Comparison of ENCODE assay signal across 8 mouse cellular contexts in the genomic region with DNA sequence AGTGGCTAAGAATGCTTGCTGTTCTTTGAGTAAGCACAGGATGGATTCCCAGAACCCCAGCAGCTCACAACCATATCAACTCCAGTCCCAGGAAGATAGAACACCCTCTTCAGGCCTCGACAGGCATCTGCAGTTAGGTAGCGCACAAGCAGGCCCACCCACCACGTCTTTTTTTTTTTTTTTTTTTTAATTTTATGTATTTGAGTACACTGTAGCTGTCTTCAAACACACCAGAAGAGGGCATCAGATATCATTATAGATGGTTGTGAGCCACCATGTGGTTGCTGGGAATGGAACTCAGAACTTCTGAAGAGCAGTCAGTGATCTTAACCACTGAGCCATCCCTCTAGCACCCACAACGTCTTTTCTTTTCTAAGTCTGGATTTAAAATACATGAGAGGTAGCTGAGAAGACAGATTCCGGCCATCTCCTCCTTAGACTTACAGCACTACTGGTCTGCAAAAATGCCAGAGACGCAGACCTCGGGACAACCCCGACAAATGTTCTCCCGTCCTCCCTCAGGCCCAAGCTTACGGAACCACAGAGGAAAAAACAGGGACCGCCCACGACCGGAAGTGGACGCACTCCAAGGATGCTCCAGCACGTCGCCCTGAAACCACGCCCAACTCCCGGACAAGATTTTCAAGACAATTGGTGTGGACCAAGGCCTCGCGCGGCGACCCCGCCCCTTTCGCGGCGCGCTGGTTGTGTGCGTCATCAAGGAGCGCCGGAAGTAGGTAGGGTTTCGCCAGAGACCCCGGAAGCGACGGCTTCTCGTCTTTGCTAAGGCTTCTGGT. TPM values are rescaled to one million over a fixed set of nuclear protein-coding genes. Genes with fewer than 3 reads are reported as not detected.
DNase-seq lines count a peak whose midpoint lies in the region; ATAC-seq and TF ChIP-seq lines count a peak whose summit lies in the region.

A gene (plus strand): TSS at position 714 of the 797 bp plus-strand sequence.

- H3K27ac ChIP-seq in ES-E14 (ENCODE audit: insufficient read depth, low read depth, low read length, poor library complexity, severe bottlenecking) = peak within 1 kb of the TSS; percentile 36; the same call in 1 of the 2 replicates
- peak within 1 kb of the TSS; percentile 49 for H3K27ac ChIP-seq in forebrain, embryonic 15.5 days (replicated peaks)

- no peaks in the 10 kb centered on the region for H3K9me3 ChIP-seq in ES-E14 (ENCODE audit: control insufficient read depth, insufficient read depth, low read depth, low read length)
- no peaks in the 10 kb centered on the region for H3K9me3 ChIP-seq in forebrain, embryonic 15.5 days

- peak; percentile 80; the same call in 1 of the 2 replicates for TF ChIP-seq POLR2A in lung, adult 2 months (IDR thresholded peaks at IDR 0.05; ENCODE audit: borderline replicate concordance, extremely low read depth, low read depth, low read length)

- DNase-seq in ES-E14 (ENCODE audit: low read depth, low spot score) = peak; percentile 99
- DNase-seq in cerebellum, adult 11-12 months = peak; percentile 99
- DNase-seq in heart, postnatal 25 days (ENCODE audit: low spot score) = peak; percentile 98
- peak; percentile 99 to 100 for DNase-seq in layer of hippocampus, adult 18-20 months (ENCODE audit: low spot score in 2 of 2)
- peak; percentile 99 for DNase-seq in lung, adult 2 months
- DNase-seq in thymus, adult 18-20 months = peak; percentile 92 to 95

- in situ Hi-C loops in ES-E14 (cut with MboI; ENCODE audit: low sequenced_read_pairs in 2 of 2, unreplicated experiment in 2 of 2) = loop anchor here in 1 of 2 experiments (25.0 kb wide), 1 partner anchor 203 kb away; a partner anchor contains a TSS

- intact Hi-C loops in heart, postnatal 25 days (cut with DNase I) = loop anchor here (2.0 kb wide), 2 partner anchors 69 to 93 kb away; a partner anchor contains a TSS

- TF ChIP-seq CTCF in lung, adult 2 months (IDR thresholded peaks at IDR 0.05; ENCODE audit: insufficient read depth, low read length) = no peak

- 2% methylated on average over 35 of the region's 35 CpGs for WGBS in forebrain, embryonic 15.5 days
- 2% methylated on average over 35 of the region's 35 CpGs for WGBS in lung, adult 2 months

- peak within 1 kb of the TSS; percentile 61 for H3K4me2 ChIP-seq in forebrain, embryonic 15.5 days (replicated peaks)

- ATAC-seq in forebrain, embryonic 15.5 days (replicated peaks) = peak; percentile 96
- ATAC-seq in neutrophil, adult 5-6 weeks (ENCODE audit: extremely low read depth, insufficient number of reproducible peaks, low FRiP score, poor library complexity, severe bottlenecking) = peak; percentile 81

- no peaks in the 10 kb centered on the region for H3K27me3 ChIP-seq in forebrain, embryonic 15.5 days

- no peaks in the 10 kb centered on the region for H3K36me3 ChIP-seq in ES-E14 (ENCODE audit: control insufficient read depth, insufficient read depth, low read length, poor library complexity, severe bottlenecking)
- no peaks in the 10 kb centered on the region; the same call in 1 of the 2 replicates for H3K36me3 ChIP-seq in forebrain, embryonic 15.5 days

- peak within 1 kb of the TSS; percentile 97 to 99 for H3K4me3 ChIP-seq in ES-E14 (ENCODE audit: insufficient read depth in 1 of 2, low read depth in 1 of 2, low read length in 2 of 2, poor library complexity in 1 of 2, severe bottlenecking in 1 of 2)
- H3K4me3 ChIP-seq in forebrain, embryonic 15.5 days = peak within 1 kb of the TSS; percentile 60
- peak within 1 kb of the TSS; percentile 86 for H3K4me3 ChIP-seq in lung, adult 2 months (replicated peaks; ENCODE audit: extremely low read depth, low read depth, low read length)

- H3K4me1 ChIP-seq in ES-E14 (ENCODE audit: control insufficient read depth in 2 of 2, insufficient read depth in 2 of 2, low read length in 2 of 2, poor library complexity in 1 of 2) = peaks cover 0 to 8% of the 10 kb centered on the region in 2 experiments; a peak in 1 of 4 replicates
- H3K4me1 ChIP-seq in forebrain, embryonic 15.5 days = peaks cover 20% of the 10 kb centered on the region
- H3K4me1 ChIP-seq in lung, adult 2 months (ENCODE audit: control insufficient read depth, insufficient read depth, low read length) = peaks cover 12% of the 10 kb centered on the region

- peak within 1 kb of the TSS; percentile 95 for H3K9ac ChIP-seq in ES-E14 (ENCODE audit: insufficient read depth, low read depth, low read length, poor library complexity, severe bottlenecking)
- H3K9ac ChIP-seq in forebrain, embryonic 15.5 days (replicated peaks) = peak within 1 kb of the TSS; percentile 57

TF ChIP-seq in ES-E14, 5 proteins besides CTCF, POLR2A, EP300 and RAD21:
- 0 out of 2 replicates have a peak, but pooled peaks have one; percentile 19 for TF ChIP-seq ZC3H11A (IDR thresholded peaks at IDR 0.05; ENCODE audit: borderline replicate concordance, low read depth, low read length)
- TF ChIP-seq MAFK (IDR thresholded peaks at IDR 0.05; ENCODE audit: insufficient read depth, low read depth, low read length) = 0 out of 2 replicates have a peak, but pooled peaks have one; percentile 31
- peak; percentile 28; the same call in 1 of the 2 replicates for TF ChIP-seq ZNF384 (IDR thresholded peaks at IDR 0.05; ENCODE audit: low read depth, low read length)
- TF ChIP-seq HCFC1 (IDR thresholded peaks at IDR 0.05; ENCODE audit: borderline replicate concordance, insufficient read depth, low read length) = peak; percentile 85
- peak; percentile 83 for TF ChIP-seq CHD2 (IDR thresholded peaks at IDR 0.05; ENCODE audit: low read depth, low read length)

RNA-seq across cellular contexts. Expression of the gene that starts here (rescaled TPM):
- total RNA-seq in ES-E14 (2012; rRNA removed) = 51.0 and 58.7 TPM in 2 replicates
- 101 and 103 TPM in 2 replicates for polyA plus RNA-seq in forebrain, embryonic 15.5 days (2015; fragmentation: Nextera tagmentation; extraction: Ambion mirVana)
- total RNA-seq in heart, postnatal 25 days (2021) = 10 to 100 TPM; 28.0 to 28.5 TPM
- total RNA-seq in layer of hippocampus, adult 18-20 months (2021) = 10 to 100 TPM; 67.7 to 72.2 TPM
- polyA plus RNA-seq in lung, adult 2 months (2012; rRNA removed) = 34.1 and 47.6 TPM in 2 replicates
- 225 and 239 TPM in 2 replicates for total RNA-seq in neutrophil, adult 5-6 weeks (2017)

Comparison
In these comparisons a context has a peak if more than half of its experiments do, and no peak if none do; other contexts are left out.
1. Peak in every context shown above with its lines: DNase-seq, ATAC-seq, H3K4me3 ChIP-seq and H3K27ac ChIP-seq.